Mouse (Mus musculus) kidney, postnatal 4 days (tissue): ENCODE data around the gene Sms.

Experiments used
- DNase-seq, 2 experiments: peaks; one replicate each; pipeline ENCODE4 v3.0.0; 2021; ENCODE audit warnings: mixed read lengths in 2 of 2

Sms gene

DNA sequence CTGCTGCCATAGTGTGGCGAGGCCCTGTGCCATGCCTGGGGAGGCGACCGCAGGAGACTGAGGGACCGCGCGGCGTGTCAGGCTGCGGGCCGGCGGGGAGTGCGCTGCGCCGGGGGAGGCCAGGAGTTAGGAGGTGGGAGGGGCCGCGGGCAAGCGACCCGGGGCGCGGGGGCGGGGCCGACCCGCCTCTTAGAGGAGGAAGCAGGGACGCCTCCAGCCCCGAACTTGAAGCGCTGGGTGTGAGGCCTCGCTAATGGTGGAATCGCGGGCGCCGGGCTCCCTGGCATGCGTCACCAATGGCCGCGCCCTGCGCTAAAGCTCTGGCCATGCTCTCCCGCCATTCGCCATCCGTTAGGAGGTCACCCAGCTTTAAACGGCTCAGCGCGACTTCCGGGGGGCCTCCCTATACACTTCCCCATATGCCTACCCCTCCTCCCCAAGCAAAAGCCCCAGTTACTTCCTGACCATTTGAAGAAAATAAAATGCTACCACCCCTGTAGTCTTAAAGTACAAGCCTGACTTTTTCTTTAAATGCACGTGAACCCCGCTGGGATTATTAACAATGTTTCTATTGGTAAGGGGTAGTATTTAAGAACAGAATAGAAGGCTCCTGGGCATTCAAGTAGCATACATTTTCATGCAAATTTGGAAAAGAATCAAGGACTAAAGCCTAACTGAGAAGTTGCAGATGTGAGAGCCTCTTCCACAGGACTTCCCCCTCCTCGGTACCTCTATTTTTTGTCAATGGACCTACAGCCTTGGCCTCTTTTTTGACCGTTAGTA, at the start of gene Sms:
Sms (minus strand) TSS at position 344 of the 783 bp plus-strand sequence.
- DNase-seq, result peak; percentile 78 to 84

- DNase-seq, result no peak
Observed at GRCm38 (mm10) chrX:157506400-157506799, 14.3 kb upstream of the Sms start.

DNA sequence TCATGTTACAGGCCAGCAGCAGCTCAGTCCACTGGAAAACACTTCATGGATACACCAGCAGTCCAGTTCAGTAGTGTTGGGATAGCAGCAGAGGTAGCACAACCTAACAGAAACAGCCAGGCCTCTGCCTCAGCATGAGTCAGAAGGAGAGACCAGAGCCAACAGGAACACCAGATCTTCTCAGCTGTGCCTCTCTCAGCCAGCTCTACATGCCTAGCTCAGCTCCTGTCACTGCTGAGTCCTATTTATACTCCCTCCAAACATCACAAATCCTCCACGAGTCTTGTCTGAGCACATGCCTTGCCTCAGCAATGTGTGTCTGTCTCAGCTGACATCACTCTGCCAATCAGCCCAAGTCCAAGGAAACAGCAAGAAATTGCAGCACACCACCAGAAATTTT, 12.4 kb upstream of the Sms start:
- no peak for DNase-seq

DNA sequence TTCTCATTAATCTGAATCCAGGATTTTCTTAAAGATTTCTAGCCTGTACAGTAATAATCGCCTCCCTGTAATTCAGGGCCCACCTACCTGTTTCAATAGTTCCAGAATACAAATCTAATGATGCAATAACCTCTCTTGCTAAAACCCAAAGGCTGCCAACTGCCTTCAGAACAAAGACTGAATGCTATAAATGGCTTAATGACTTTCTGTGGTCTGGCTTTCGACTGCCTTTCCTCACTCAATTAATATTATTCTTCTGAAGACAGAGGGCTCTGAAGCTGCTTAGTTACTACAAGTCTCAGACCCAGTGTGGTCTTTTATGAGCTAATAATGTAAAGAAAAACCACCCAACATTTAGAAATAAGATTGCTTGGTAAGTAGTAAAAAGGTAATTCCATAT, 9.8 kb upstream of the Sms start:
- no peak for DNase-seq

GRCm38 (mm10) chrX:157500004-157500403, 7.9 kb upstream of the Sms start:
- DNase-seq, result no peak

GRCm38 (mm10) chrX:157493159-157493558, 1.1 kb upstream of the Sms start:
- DNase-seq, result no peak

DNA sequence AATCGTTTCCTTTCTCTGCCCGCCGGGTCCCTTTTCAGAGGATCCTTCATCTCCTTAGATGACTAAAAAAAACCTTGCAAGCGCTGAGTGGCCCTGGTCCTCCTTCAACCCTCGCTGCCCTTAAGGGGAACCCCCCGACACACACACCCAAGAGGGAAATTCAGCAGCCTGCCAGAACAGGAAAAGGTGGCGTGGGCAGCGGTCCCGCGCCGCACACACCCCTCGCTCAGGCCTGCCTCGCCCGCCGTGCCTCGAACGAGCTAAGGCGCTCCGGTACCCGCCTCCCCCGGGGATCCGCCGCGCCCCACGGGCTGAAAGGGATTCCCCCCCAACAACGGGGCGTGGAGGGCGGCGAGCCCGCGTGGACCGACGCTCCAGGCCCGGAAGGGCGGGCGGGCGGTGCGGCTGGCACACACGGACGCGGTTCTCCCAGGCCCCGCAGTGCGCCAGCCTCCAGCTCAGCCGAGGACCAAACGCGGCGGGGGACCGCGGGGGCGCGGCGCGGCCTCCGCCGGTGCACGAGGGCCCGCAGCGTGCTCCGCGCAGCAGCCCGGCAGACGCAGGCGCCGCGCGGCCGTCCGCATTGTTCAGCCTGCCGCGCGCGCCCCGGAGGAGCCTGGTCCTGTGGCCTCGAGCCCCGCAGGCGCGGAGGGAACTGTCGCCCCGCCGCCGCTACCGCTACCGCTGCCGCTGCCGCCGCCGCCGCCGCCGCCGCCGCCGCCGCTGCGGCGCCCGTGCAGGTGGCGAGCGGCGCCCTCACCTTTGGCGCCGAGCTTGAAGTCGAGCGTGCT, 747 bp downstream of the Sms start:
- DNase-seq, result peak; percentile 37 to 64

GRCm38 (mm10) chrX:157490769-157491144, 1.3 kb downstream of the Sms start:
- DNase-seq, result peak; percentile 12 to 13

DNA sequence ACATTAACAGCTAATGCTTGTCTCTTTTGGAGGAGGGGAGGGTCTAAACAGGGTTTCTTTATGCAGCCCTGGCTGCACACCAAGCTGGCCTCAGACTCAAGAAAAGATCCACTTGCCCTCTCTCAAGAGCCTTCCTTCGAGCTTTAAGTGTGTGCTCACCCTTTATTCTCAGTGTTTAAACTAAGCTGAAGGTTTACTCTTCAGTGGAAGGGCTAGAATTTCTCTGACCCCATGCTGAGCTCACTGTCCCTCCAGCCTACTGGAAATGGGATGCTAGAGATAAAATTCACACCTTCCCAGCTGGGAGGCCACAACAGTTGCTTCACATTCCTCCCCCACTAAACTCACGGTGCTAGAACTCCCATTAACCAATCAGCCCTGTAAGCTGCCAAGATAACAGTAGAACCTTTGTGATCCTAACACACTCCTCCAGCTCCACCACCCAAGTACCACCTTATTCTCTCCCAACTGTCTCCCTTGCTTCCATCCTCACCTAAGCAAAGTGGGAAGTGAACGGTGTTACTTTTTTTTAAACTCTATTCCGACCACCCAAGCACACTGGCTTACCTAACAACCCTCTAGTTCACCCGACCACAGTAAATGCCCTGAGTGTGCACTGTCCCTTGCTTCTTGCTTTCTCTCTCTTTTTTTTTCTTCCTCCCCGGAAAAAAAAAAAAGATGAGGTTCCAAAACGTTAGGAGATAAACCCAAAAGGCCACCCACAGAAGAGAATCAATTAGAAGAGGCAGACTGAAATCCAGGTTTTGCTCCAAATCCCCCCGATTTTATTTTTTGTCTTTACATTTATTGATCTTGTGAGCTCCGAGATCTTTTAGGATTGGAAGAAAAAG, 2.0 kb downstream of the Sms start:
- no peak for DNase-seq

- no peak for DNase-seq
Observed at GRCm38 (mm10) chrX:157488831-157489230, 3.3 kb downstream of the Sms start.

- DNase-seq, result peak; percentile 12 to 45
Observed at GRCm38 (mm10) chrX:157486765-157487164, 5.3 kb downstream of the Sms start.

DNA sequence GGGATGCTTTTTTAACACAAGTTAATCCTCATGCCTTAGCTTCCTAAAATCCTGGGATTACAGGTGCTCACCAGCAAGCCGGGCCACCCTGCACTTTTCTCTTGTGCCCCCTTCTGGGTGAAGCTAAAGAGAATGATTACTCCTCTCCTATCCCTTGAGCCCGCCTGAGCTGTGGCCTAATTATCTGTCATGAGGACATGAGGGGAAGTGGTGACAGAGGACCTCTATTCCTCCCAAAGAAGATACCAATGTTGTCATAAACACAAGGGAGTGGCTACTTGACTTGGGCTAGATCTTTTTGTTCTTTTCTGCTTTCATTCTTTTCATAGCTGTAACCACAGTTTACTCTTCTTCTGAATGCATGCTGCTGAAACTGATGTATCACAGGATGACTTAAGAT, 9.2 kb downstream of the Sms start:
- DNase-seq, result no peak

DNA sequence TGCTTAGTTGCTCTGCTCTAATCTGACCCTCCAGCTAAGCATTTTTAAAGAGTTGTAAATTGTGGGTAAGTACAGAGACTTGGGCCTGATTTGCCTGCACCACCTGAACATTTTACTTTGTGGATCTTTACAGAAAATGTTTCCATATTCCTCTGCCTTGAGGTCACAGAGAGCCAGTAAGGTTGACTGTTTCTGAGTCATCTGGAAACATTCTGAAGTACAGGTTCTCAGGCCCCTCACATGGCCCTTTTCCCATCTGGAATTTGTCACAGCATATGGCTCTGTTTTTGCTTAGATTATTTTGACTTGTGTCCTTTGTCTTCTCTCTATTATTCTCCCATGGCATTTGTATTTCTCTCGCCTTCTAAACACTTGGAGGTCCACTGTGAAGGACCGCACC, 10.2 kb downstream of the Sms start:
- no peak for DNase-seq

DNA sequence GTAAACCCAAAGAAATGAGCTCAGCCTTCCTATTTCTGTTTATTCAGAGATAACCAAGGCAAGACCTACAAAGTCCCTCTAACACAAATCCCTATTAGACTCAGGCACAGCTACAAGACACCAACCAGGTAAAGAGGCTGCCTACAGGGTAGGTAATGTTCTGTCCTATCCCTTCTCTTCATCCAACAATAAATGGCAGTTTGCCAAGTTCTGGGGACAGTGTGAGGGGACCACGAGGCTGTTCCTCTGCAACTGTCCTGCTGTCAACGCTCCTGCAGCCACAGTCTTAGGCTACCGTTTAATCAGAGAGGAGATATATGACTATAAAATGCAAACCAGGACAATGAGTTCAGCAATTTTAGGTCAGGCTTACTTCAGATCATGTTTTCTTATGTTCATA, 14.8 kb downstream of the Sms start:
- no peak for DNase-seq

- no peak for DNase-seq
Observed at GRCm38 (mm10) chrX:157476153-157476810, 15.8 kb downstream of the Sms start.

DNA sequence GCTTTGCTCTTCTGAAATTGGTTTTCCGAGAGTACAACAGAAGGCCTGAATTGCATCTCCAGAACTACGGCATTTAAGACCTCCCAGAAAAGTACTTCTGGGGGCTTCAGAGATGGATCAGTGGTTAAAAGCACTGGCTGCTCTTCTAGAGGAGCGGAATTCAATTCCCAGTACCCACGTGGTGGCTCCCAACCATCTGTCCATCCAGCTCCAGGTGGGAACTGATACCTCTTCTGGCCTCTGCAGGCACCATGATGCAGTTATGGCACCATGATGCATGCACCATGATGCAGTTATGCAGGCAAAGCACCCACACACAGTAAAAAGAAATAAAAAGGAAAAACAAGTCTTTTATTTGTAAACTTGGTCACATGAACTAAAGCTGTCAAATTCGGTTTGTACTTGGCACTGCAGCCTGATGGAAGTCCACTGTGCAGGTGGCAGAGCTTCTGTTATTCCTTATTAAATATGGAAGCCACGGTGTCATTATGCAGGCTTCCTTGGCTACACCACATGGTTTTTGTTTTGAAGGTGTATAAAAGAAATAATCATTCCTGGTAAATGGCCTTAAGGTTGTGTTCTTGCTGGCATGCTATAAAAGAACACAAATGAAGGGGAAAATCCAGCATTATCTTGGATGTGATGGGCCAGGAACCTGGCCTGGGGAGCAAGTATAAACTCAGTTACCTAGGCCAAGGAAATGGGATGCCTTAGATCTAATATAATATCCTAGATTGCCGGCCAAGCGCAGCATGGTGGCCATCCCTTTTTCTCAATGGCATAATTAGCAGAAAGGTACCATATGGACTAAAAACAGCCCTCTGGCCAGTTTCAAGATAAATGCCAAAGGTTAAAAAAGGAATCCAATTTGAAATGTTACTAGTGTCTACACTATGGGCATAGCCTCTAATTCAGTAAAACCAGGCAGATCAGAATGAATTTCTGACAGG, 20.1 kb downstream of the Sms start:
- DNase-seq, result no peak

DNA sequence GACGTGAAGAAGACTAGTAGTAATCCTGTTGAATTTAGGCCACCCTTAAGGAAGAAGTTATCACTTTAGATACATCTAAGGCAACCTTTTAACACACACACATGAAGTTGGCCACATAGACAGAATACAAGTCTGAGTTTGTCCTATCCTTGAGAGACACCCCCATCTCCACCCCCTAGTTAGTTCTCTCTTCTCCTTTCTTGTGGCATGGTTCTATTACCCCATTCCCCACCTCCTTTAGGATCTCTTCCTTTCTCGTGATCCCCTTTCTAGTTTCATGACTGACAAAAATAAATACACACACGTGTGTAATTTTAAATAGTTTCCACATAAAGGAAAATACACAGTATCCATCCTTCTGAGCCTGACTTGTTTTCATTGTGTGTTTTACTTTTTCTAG, 23.3 kb downstream of the Sms start:
- DNase-seq, result no peak

- DNase-seq, result no peak
Observed at GRCm38 (mm10) chrX:157468055-157468454, 24.0 kb downstream of the Sms start.

GRCm38 (mm10) chrX:157465949-157466348, 26.1 kb downstream of the Sms start:
- DNase-seq, result no peak

DNA sequence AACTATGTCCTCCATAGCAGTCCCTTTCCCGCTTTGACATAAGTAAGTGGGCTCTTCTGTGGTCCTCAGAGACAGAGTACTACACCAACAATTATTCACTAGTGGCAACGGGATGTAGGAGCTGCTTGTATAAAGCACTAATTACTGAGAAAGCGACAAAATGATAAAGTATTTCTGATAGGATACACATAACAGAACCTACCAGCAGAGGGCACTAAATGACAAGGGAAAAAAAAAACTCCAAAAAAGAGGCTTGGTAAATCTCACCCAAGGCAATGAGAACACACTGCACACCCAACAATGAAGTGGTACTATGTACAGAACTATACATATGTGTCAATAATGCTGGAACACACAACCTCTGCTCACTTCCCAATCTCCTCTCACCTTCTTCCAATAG, 29.4 kb downstream of the Sms start:
- DNase-seq, result no peak

- peak; percentile 74 to 75 for DNase-seq
Observed at GRCm38 (mm10) chrX:157454430-157454829, 37.7 kb downstream of the Sms start.

DNA sequence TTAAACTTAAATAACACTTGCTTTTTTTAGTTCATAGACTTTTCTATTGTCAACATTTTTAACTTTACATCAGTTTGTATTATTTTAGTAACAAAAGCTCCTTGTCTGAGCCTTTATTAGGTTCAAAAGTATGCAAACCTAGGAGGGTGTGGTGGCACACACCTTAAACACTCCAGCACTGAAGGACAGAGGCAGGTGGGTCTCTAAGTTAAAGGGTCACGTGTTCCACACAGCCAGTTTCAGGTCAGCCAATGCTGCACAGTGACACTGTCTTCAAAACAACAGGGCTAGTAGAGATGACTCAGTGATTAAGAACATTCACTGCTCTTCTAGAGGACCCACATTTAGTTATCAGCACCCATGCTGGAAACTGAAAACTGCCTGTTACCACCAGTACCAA, 43.1 kb downstream of the Sms start:
- DNase-seq, result no peak
